Comparison of ENCODE assay signal across 8 mouse cellular contexts in genomic region chr15:79402836-79403762, GRCm38 (mm10). TPM values are rescaled to one million over a fixed set of nuclear protein-coding genes. Genes with fewer than 3 reads are reported as not detected.
DNase-seq lines count a peak whose midpoint lies in the region; ATAC-seq and TF ChIP-seq lines count a peak whose summit lies in the region.

Gene Tmem184b, minus strand, starts transcription at chr15:79403569.

- DNase-seq in A20 (ENCODE audit: low read depth, low spot score): peak; percentile 91
- peak; percentile 88 for DNase-seq in heart, adult 8-10 months (ENCODE audit: low spot score)
- DNase-seq in kidney, adult 9 months: peak; percentile 83
- DNase-seq in spleen, adult 2 months (ENCODE audit: low read depth in 1 of 2, low spot score in 2 of 2): peak; percentile 66 to 81

- under 1% methylated on average over 86 of the region's 90 CpGs for WGBS in embryonic facial prominence, embryonic 15.5 days
- WGBS in limb, embryonic 13.5 days: under 1% methylated on average over 89 of the region's 90 CpGs
- WGBS in midbrain, embryonic 15.5 days: under 1% methylated on average over 66 of the region's 90 CpGs
- under 1% methylated on average over 87 of the region's 90 CpGs for WGBS in spleen, adult 2 months

- H3K4me1 ChIP-seq in bone marrow macrophage, adult 2 months (ENCODE audit: control insufficient read depth, insufficient read depth, low read length): peaks cover 41% of the 10 kb centered on the region
- peaks cover 57% of the 10 kb centered on the region for H3K4me1 ChIP-seq in embryonic facial prominence, embryonic 15.5 days
- H3K4me1 ChIP-seq in limb, embryonic 13.5 days: peaks cover 45% of the 10 kb centered on the region
- peaks cover 41% of the 10 kb centered on the region for H3K4me1 ChIP-seq in midbrain, embryonic 15.5 days
- peaks cover 15% of the 10 kb centered on the region; the same call in 1 of the 2 replicates for H3K4me1 ChIP-seq in spleen, adult 2 months (ENCODE audit: control insufficient read depth, insufficient read depth, insufficient read length)

- no peak for TF ChIP-seq POLR2A in bone marrow macrophage, adult 2 months (IDR thresholded peaks at IDR 0.05; ENCODE audit: borderline replicate concordance, low read depth, low read length)
- peak; percentile 8 for TF ChIP-seq POLR2A in spleen, adult 2 months (IDR thresholded peaks at IDR 0.05; ENCODE audit: low read depth, low read length)

- H3K4me3 ChIP-seq in bone marrow macrophage, adult 2 months (ENCODE audit: insufficient read depth, low read length): peak within 1 kb of the TSS; percentile 68
- peak within 1 kb of the TSS; percentile 62 for H3K4me3 ChIP-seq in embryonic facial prominence, embryonic 15.5 days (replicated peaks)
- H3K4me3 ChIP-seq in limb, embryonic 13.5 days: peak within 1 kb of the TSS; percentile 94
- peak within 1 kb of the TSS; percentile 87 for H3K4me3 ChIP-seq in midbrain, embryonic 15.5 days
- peak within 1 kb of the TSS; percentile 97 for H3K4me3 ChIP-seq in spleen, adult 2 months (ENCODE audit: extremely low read depth, insufficient read depth, insufficient read length)

- H3K9me3 ChIP-seq in embryonic facial prominence, embryonic 15.5 days (replicated peaks): no peaks in the 10 kb centered on the region
- no peaks in the 10 kb centered on the region for H3K9me3 ChIP-seq in limb, embryonic 13.5 days
- H3K9me3 ChIP-seq in midbrain, embryonic 15.5 days: no peaks in the 10 kb centered on the region

- H3K9ac ChIP-seq in embryonic facial prominence, embryonic 15.5 days: peak within 1 kb of the TSS; percentile 61
- peak within 1 kb of the TSS; percentile 95 for H3K9ac ChIP-seq in limb, embryonic 13.5 days
- H3K9ac ChIP-seq in midbrain, embryonic 15.5 days: peak within 1 kb of the TSS; percentile 85

- ATAC-seq in embryonic facial prominence, embryonic 15.5 days (ENCODE audit: insufficient number of reproducible peaks, low FRiP score, low TSS enrichment, low read depth): peak; percentile 88
- ATAC-seq in limb, embryonic 13.5 days (ENCODE audit: low FRiP score, low read depth): peak; percentile 88
- peak; percentile 88 for ATAC-seq in midbrain, embryonic 15.5 days (replicated peaks)

- H3K27ac ChIP-seq in bone marrow macrophage, adult 2 months (ENCODE audit: insufficient read depth, low read depth, low read length): 0 out of 2 replicates have a peak within 1 kb of the TSS, but pooled peaks have one; percentile 5
- peak within 1 kb of the TSS; percentile 81 for H3K27ac ChIP-seq in embryonic facial prominence, embryonic 15.5 days (replicated peaks)
- peak within 1 kb of the TSS; percentile 83 for H3K27ac ChIP-seq in limb, embryonic 13.5 days
- H3K27ac ChIP-seq in midbrain, embryonic 15.5 days: peak within 1 kb of the TSS; percentile 78
- peak within 1 kb of the TSS; percentile 83 for H3K27ac ChIP-seq in spleen, adult 2 months (ENCODE audit: insufficient read depth, low read length)

- no peaks in the 10 kb centered on the region for H3K27me3 ChIP-seq in embryonic facial prominence, embryonic 15.5 days
- H3K27me3 ChIP-seq in limb, embryonic 13.5 days: no peaks in the 10 kb centered on the region
- H3K27me3 ChIP-seq in midbrain, embryonic 15.5 days (replicated peaks): no peaks in the 10 kb centered on the region
- H3K27me3 ChIP-seq in spleen, adult 2 months (ENCODE audit: control insufficient read depth, insufficient read depth, low read length): no peaks in the 10 kb centered on the region

- 0 out of 2 replicates have a peak, but pooled peaks cover 9% of the 10 kb centered on the region for H3K36me3 ChIP-seq in embryonic facial prominence, embryonic 15.5 days
- peaks cover 3% of the 10 kb centered on the region for H3K36me3 ChIP-seq in limb, embryonic 13.5 days
- no peaks in the 10 kb centered on the region for H3K36me3 ChIP-seq in midbrain, embryonic 15.5 days (replicated peaks)
- H3K36me3 ChIP-seq in spleen, adult 2 months (ENCODE audit: control insufficient read depth, insufficient read depth, low read length): no peaks in the 10 kb centered on the region

- TF ChIP-seq CTCF in bone marrow macrophage, adult 2 months (IDR thresholded peaks at IDR 0.05; ENCODE audit: low read depth, low read length): no peak
- no peak for TF ChIP-seq CTCF in spleen, adult 2 months (IDR thresholded peaks at IDR 0.05; ENCODE audit: extremely low read depth, insufficient read depth, insufficient read length, insufficient replicate concordance)

- H3K4me2 ChIP-seq in embryonic facial prominence, embryonic 15.5 days (replicated peaks): peak within 1 kb of the TSS; percentile 76
- peak within 1 kb of the TSS; percentile 88 for H3K4me2 ChIP-seq in limb, embryonic 13.5 days (replicated peaks)
- H3K4me2 ChIP-seq in midbrain, embryonic 15.5 days: peak within 1 kb of the TSS; percentile 89

RNA-seq across cellular contexts. Expression of gene Tmem184b, which starts in this region (rescaled TPM):
- polyA plus RNA-seq in bone marrow macrophage, adult 2 months (2012; ENCODE audit: insufficient read depth, insufficient read length, missing spikeins): 48.1 and 51.2 TPM in 2 replicates
- 87.4 and 92.8 TPM in 2 replicates for polyA plus RNA-seq in embryonic facial prominence, embryonic 15.5 days (2015; fragmentation: Nextera tagmentation; extraction: Ambion mirVana)
- 10 to 100 TPM; 34.6 to 46.1 (median 39.0) TPM for total RNA-seq in heart, adult 8-10 months (2022)
- polyA plus RNA-seq in limb, embryonic 13.5 days (2015; fragmentation: Nextera tagmentation; extraction: Ambion mirVana): 70.8 and 77.6 TPM in 2 replicates
- 47.9 and 54.9 TPM in 2 replicates for polyA plus RNA-seq in midbrain, embryonic 15.5 days (2015; fragmentation: Nextera tagmentation; extraction: Ambion mirVana)
- polyA plus RNA-seq in spleen, adult 2 months (2012; rRNA removed): 89.7 and 113 TPM in 2 replicates

Comparison
In these comparisons a context has a peak if more than half of its experiments do, and no peak if none do; other contexts are left out.
1. Peak in every context shown above with its lines: DNase-seq, ATAC-seq, H3K4me3 ChIP-seq and H3K27ac ChIP-seq.
2. H3K27ac ChIP-seq: peak in every context shown above with its lines; median percentile 83 in limb, embryonic 13.5 days; 83 in spleen, adult 2 months; 81 in embryonic facial prominence, embryonic 15.5 days; 78 in midbrain, embryonic 15.5 days; 5 in bone marrow macrophage, adult 2 months.